Mouse (Mus musculus): ENCODE data around the gene Far2. TPM values are rescaled to one million over a fixed set of nuclear protein-coding genes. Genes with fewer than 3 reads are reported as not detected.

Far2 gene
- total RNA-seq (2023): not detected

DNA sequence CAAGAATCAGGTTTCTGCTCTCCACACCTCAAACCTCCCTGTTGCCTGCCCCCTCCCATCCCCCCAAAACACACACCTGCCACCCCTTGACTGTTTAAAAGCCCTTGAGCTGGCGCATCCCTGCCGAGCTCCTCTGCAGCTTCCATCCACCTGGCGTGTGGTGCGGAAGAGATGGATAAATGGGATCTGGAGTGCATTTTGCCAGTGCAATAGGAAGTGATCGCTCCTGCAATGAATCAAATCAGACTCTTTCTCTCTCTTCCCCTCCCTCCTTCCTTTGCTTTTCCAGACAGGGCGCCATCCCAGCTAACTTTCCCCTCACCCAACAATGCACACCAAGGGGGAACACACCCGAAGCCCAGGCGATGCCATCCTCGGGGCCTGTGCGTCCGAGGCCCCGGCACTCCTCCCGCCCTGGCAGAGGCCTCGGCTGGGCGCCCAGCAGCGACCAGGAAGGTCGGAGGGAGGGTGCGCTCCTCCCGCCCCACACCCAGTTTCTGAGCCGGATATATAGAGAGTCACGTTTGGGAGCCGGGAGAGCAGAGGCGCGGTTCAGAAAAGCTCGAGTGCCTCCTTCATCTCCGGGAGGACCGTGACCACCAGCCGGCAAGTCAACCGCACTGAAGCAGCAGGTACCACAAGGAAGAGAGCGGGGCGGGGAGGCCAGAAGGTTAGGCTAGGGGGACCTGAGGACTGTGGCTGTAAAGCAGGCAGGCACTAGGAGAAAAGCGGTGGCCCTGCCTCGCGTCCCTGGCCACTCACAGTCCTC is at the start of gene Far2:
Gene Far2 (plus strand): TSS at position 379 of the 769 bp plus-strand sequence.

DNA sequence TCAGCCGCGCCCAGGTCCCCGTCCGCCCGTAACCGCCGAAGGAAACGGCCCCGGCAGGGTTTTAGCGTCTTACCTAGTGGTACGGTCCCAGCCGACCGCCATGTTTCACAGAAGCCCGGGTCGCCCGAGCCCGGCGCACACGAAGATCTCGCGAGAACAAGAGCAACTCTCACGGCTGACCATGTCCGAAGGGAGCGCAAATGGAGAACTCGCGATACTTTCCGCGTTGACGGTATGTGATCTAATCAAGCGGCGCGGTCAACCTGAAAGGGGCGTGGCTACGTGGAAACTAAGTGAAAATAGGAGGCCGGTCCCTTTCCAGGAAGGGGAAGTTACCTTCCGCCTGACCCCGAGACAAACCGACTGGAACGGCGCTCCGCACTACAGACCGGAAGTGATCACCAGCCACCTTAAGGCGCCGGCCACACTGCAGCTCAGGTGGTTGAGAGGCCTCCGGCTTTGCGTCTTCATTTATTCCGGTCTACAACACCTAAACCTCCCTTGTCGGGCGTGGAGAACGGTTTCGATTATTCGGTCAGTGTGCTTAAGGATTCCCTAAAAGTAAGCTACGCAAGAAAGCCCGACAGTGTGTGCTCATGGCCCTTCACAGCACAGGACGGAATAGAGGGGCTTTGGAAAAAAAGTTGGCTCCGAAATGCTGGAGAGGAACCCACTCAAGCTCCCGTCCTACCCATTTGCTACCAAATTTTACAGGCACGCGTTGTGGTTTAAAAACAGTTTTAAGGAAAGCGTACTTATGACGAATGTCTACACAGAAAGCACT is 165.0 kb downstream of the Far2 start, which contains the start of gene Ergic2:
Gene Ergic2 (minus strand): TSS at position 478 of the 784 bp plus-strand sequence.

Other genes with a start within 250 kb of the Far2 start
- 10 to 100 TPM; 67.5 to 90.8 TPM for gene Ergic2, start 165.1 kb downstream of the Far2 start, total RNA-seq (2023)